Mouse (Mus musculus) liver, adult 2 months (tissue): ENCODE results near the gene Heatr5a.

Experiments
- CTCF ChIP-seq: fragments of 200-500 bp; IDR thresholded peaks from 2 replicates; pipeline ENCODE4 v1.5.1; 2011; ENCODE audit warnings: low read depth, low read length, control low read depth
- POLR2A ChIP-seq: fragments of 200-500 bp; IDR thresholded peaks from 2 replicates; pipeline ENCODE4 v1.6.1; 2011; ENCODE audit warnings: low read length, control low read depth; ENCODE audit not compliant: insufficient read depth; ENCODE audit errors: extremely low read depth

- no peak for TF ChIP-seq POLR2A
- no peak for TF ChIP-seq CTCF
Observed at GRCm38 (mm10) chr12:51882606-51883296, 88.4 kb downstream of the Heatr5a start.
